Mouse (Mus musculus): ENCODE data around the gene Hhip. TPM values are rescaled to one million over a fixed set of nuclear protein-coding genes. Genes with fewer than 3 reads are reported as not detected.
A peak's percentile ranks its signal among the peaks of the same experiment; 100 is the strongest.
"Not testable (repeated sequence)": the region's sequence is repeated elsewhere in the genome, so short reads cannot be mapped to it uniquely, and the experiment has no call there.

The Hhip gene
- total and polyA plus RNA-seq, 2 experiments from 2014 or later = 0.08 to 0.11 TPM

GRCm38 (mm10) chr8:79992121-79992848, 65.5 kb downstream of the Hhip start:
- H3K4me2 ChIP-seq (ENCODE audit: low read depth, low read length) = no peak overlapping the region
- no peak overlapping the region for H3K4me3 ChIP-seq (ENCODE audit: low read depth, low read length)
- no peaks in the 10 kb centered on the region for H3K9me3 ChIP-seq (replicated peaks; ENCODE audit: control insufficient read depth, low read length)
- H3K36me3 ChIP-seq (replicated peaks; ENCODE audit: control insufficient read depth, insufficient read depth, low read length) = no peaks in the 10 kb centered on the region
- H3K27me3 ChIP-seq (ENCODE audit: control insufficient read depth, insufficient read depth, low read length) = no peaks in the 10 kb centered on the region
- 67% methylated on average over 9 of the region's 9 CpGs for WGBS
- ATAC-seq (ENCODE audit: insufficient read depth, low read depth) (no peak), DNase-seq (ENCODE audit: low spot score) (no peak)
- no peak overlapping the region for H3K9ac ChIP-seq (replicated peaks; ENCODE audit: low read depth, low read length)
- H3K4me1 ChIP-seq (ENCODE audit: control insufficient read depth, insufficient read depth) = no peaks in the 10 kb centered on the region
- no peak overlapping the region for H3K27ac ChIP-seq (ENCODE audit: low read depth)
- no peak for TF ChIP-seq EP300 (IDR thresholded peaks at IDR 0.05; ENCODE audit: low read depth)

DNA sequence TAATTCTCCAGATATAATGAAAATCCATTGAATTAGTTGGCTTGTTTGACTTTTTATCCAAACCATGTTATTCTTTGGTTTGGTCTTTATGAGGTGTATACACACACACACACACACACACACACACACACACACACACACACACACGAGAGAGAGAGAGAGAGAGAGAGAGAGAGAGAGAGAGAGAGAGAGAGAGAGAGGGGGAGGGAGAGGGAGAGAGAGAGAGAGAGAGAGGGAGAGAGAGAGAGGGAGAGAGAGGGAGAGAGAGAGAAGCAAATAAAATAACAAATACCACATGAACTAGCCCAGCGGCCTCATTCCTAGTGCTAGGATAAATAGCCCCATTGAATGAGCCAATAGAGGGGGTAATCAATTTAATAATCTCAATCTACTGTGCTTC, 66.4 kb downstream of the Hhip start:
- H3K36me3 ChIP-seq (replicated peaks; ENCODE audit: control insufficient read depth, insufficient read depth, low read length); DNase-seq (ENCODE audit: low spot score); H3K4me3 ChIP-seq (ENCODE audit: low read depth, low read length); H3K27me3 ChIP-seq (ENCODE audit: control insufficient read depth, insufficient read depth, low read length); ATAC-seq (ENCODE audit: insufficient read depth, low read depth); H3K9ac ChIP-seq (replicated peaks; ENCODE audit: low read depth, low read length); H3K4me1 ChIP-seq (ENCODE audit: control insufficient read depth, insufficient read depth); H3K27ac ChIP-seq (ENCODE audit: low read depth); H3K9me3 ChIP-seq (replicated peaks; ENCODE audit: control insufficient read depth, low read length); H3K4me2 ChIP-seq (ENCODE audit: low read depth, low read length): not testable (repeated sequence)
- 88% methylated on average over 1 of the region's 2 CpGs for WGBS

DNA sequence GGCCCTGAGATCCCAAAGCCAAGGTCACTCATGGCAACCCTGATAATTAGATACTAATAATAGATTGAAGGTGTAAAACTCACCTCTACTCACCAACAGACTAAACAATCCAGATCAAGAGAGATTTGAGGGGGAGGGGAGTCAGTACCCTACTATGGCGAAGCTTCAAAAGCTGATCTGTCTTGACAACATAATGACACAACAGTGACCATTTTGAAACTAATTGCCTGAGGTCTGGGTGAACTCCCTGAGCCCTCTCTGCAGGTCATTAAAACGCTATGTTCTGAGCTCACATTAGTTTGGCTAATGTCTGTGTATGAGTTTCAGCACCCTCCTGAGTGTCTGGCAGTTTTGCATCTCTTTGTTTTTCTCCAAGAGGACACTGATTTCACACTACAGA, 72.9 kb downstream of the Hhip start:
- Histone ChIP-seq H3K9ac (replicated peaks; ENCODE audit: low read depth, low read length) (no peak overlapping the region), H3K36me3 (replicated peaks; ENCODE audit: control insufficient read depth, insufficient read depth, low read length) (no peaks in the 10 kb centered on the region), H3K4me1 (ENCODE audit: control insufficient read depth, insufficient read depth) (no peaks in the 10 kb centered on the region), H3K4me2 (ENCODE audit: low read depth, low read length) (no peak overlapping the region), H3K27ac (ENCODE audit: low read depth) (no peak overlapping the region), H3K27me3 (ENCODE audit: control insufficient read depth, insufficient read depth, low read length) (no peaks in the 10 kb centered on the region), H3K4me3 (ENCODE audit: low read depth, low read length) (no peak overlapping the region), H3K9me3 (replicated peaks; ENCODE audit: control insufficient read depth, low read length) (no peaks in the 10 kb centered on the region)
- TF ChIP-seq EP300 (IDR thresholded peaks at IDR 0.05; ENCODE audit: low read depth) (no peak), CTCF (IDR thresholded peaks at IDR 0.05; ENCODE audit: low read depth) (no peak)
- DNase-seq (ENCODE audit: low spot score) = no peak
- WGBS = 81% methylated on average over 2 of the region's 2 CpGs
- no peak for ATAC-seq (ENCODE audit: insufficient read depth, low read depth)

- H3K27ac ChIP-seq (ENCODE audit: low read depth) = no peak overlapping the region
- H3K4me1 ChIP-seq (ENCODE audit: control insufficient read depth, insufficient read depth) = no peaks in the 10 kb centered on the region
- H3K4me2 ChIP-seq (ENCODE audit: low read depth, low read length) = no peak overlapping the region
- H3K36me3 ChIP-seq (replicated peaks; ENCODE audit: control insufficient read depth, insufficient read depth, low read length) = no peaks in the 10 kb centered on the region
- 61% methylated on average over 4 of the region's 4 CpGs for WGBS
- H3K27me3 ChIP-seq (ENCODE audit: control insufficient read depth, insufficient read depth, low read length) = no peaks in the 10 kb centered on the region
- DNase-seq (ENCODE audit: low spot score) = no peak
- H3K9me3 ChIP-seq (replicated peaks; ENCODE audit: control insufficient read depth, low read length) = no peaks in the 10 kb centered on the region
- H3K9ac ChIP-seq (replicated peaks; ENCODE audit: low read depth, low read length) = no peak overlapping the region
- TF ChIP-seq CTCF (IDR thresholded peaks at IDR 0.05; ENCODE audit: low read depth) = no peak
- no peak for TF ChIP-seq EP300 (IDR thresholded peaks at IDR 0.05; ENCODE audit: low read depth)
- ATAC-seq (ENCODE audit: insufficient read depth, low read depth) = no peak
- H3K4me3 ChIP-seq (ENCODE audit: low read depth, low read length) = no peak overlapping the region
Measured at GRCm38 (mm10) chr8:79982144-79982543, 75.7 kb downstream of the Hhip start.

GRCm38 (mm10) chr8:79966159-79966558, 91.6 kb downstream of the Hhip start:
- Histone ChIP-seq H3K9me3 (replicated peaks; ENCODE audit: control insufficient read depth, low read length) (no peaks in the 10 kb centered on the region), H3K4me3 (ENCODE audit: low read depth, low read length) (no peak overlapping the region), H3K9ac (replicated peaks; ENCODE audit: low read depth, low read length) (no peak overlapping the region), H3K4me1 (ENCODE audit: control insufficient read depth, insufficient read depth) (no peaks in the 10 kb centered on the region), H3K27ac (ENCODE audit: low read depth) (no peak overlapping the region), H3K4me2 (ENCODE audit: low read depth, low read length) (no peak overlapping the region), H3K36me3 (replicated peaks; ENCODE audit: control insufficient read depth, insufficient read depth, low read length) (no peaks in the 10 kb centered on the region), H3K27me3 (ENCODE audit: control insufficient read depth, insufficient read depth, low read length) (no peaks in the 10 kb centered on the region)
- TF ChIP-seq EP300 (IDR thresholded peaks at IDR 0.05; ENCODE audit: low read depth) (no peak), CTCF (IDR thresholded peaks at IDR 0.05; ENCODE audit: low read depth) (no peak)
- ATAC-seq (ENCODE audit: insufficient read depth, low read depth) = no peak
- WGBS = 65% methylated on average over 6 of the region's 6 CpGs
- DNase-seq (ENCODE audit: low spot score) = no peak

- H3K9me3 ChIP-seq (replicated peaks; ENCODE audit: control insufficient read depth, low read length) = no peaks in the 10 kb centered on the region
- no peak overlapping the region for H3K4me3 ChIP-seq (ENCODE audit: low read depth, low read length)
- DNase-seq (ENCODE audit: low spot score) (no peak), ATAC-seq (ENCODE audit: insufficient read depth, low read depth) (no peak)
- no peaks in the 10 kb centered on the region for H3K36me3 ChIP-seq (replicated peaks; ENCODE audit: control insufficient read depth, insufficient read depth, low read length)
- 11% methylated on average over 3 of the region's 3 CpGs for whole genome bisulfite sequencing
- no peak overlapping the region for H3K4me2 ChIP-seq (ENCODE audit: low read depth, low read length)
- no peaks in the 10 kb centered on the region for H3K4me1 ChIP-seq (ENCODE audit: control insufficient read depth, insufficient read depth)
- H3K9ac ChIP-seq (replicated peaks; ENCODE audit: low read depth, low read length) = no peak overlapping the region
- peak; percentile 27; the same call in 1 of the 2 replicates for TF ChIP-seq CTCF (IDR thresholded peaks at IDR 0.05; ENCODE audit: low read depth)
- TF ChIP-seq EP300 (IDR thresholded peaks at IDR 0.05; ENCODE audit: low read depth) = no peak
- H3K27ac ChIP-seq (ENCODE audit: low read depth) = no peak overlapping the region
- H3K27me3 ChIP-seq (ENCODE audit: control insufficient read depth, insufficient read depth, low read length) = no peaks in the 10 kb centered on the region
Measured at GRCm38 (mm10) chr8:79952857-79953256, 104.9 kb downstream of the Hhip start.

All from heart, postnatal 0 days (tissue).